ENCODE assay signal across 19 mouse cellular contexts in the genomic region with DNA sequence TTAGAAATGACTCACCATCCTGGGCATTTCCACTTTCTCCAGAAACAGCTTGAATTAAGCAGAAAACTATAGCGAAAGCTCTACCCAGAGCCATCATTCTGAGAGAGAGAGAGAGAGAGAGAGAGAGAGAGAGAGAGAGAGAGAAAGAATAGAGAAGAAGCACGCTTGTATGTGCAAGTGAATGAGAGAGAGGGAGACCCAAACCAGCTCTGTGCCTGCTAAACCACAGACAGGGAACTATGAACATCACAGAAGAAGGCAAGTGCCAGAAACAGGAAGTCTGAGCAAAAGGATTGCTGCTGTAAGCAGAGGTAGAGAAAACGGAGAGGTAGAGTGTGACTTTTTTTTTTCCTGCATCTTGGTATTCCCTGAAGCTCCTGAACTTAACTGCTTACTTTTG. TPM values are rescaled to one million over a fixed set of nuclear protein-coding genes. Genes with fewer than 3 reads are reported as not detected.
A peak's percentile ranks its signal among the peaks of the same experiment; 100 is the strongest.
DNase-seq lines count a peak whose midpoint lies in the region; ATAC-seq and TF ChIP-seq lines count a peak whose summit lies in the region.
"Had no signal": no experiment of that assay in that cellular context is flagged by ENCODE, and none has a peak within 500 bp of the region (broad histone marks: within the 10 kb centered on the region; RNA-seq: fewer than 3 reads in every experiment).

No protein-coding gene starts in this region.

- dilution Hi-C loops in CH12.LX (cut with MboI; ENCODE audit: extremely low pct_ligation_motif_present, extremely low pct_unique_long_range_greater_than_20kb, low sequenced_read_pairs) = no loop called here

- peaks cover 0 to 41% of the 10 kb centered on the region in 2 experiments; a peak in 2 of 4 replicates for H3K4me1 ChIP-seq in CH12.LX (ENCODE audit: control insufficient read depth in 1 of 2, insufficient read depth in 2 of 2)
- H3K4me1 ChIP-seq: heart, embryonic 12.5 days; limb, embryonic 10.5 days had no signal

- H3K27ac ChIP-seq in CH12.LX (ENCODE audit: insufficient read depth, low read depth) = no peak overlapping the region
- H3K27ac ChIP-seq: gastrocnemius, adult 2 months; limb, embryonic 10.5 days; liver, embryonic 14.5 days had no signal

- in situ Hi-C loops in CH12.LX (cut with MboI; ENCODE audit: low pct_ligation_motif_present, low pct_unique_long_range_greater_than_20kb, low sequenced_read_pairs) = no loop called here

- no peak for TF ChIP-seq RAD21 in CH12.LX (IDR thresholded peaks at IDR 0.05; ENCODE audit: low read depth, low read length)

- no peaks in the 10 kb centered on the region for H3K36me3 ChIP-seq in CH12.LX (replicated peaks in 1 of 2; ENCODE audit: control insufficient read depth in 1 of 2, insufficient read depth in 1 of 2, low read length in 1 of 2)
- H3K36me3 ChIP-seq: heart, embryonic 12.5 days; limb, embryonic 10.5 days had no signal

- H3K27me3 ChIP-seq in CH12.LX (replicated peaks) = no peaks in the 10 kb centered on the region
- H3K27me3 ChIP-seq: heart, embryonic 12.5 days had no signal

- DNase-seq in CD4-positive helper T cell, adult 2 months (ENCODE audit: low read depth, low spot score) = peak; percentile 77
- peak; percentile 47 for DNase-seq in CH12.LX (ENCODE audit: extremely low read depth)
- DNase-seq in right cerebral cortex, postnatal 14 days = no peak
- no peak for DNase-seq in urinary bladder, adult 2 months (ENCODE audit: low spot score)
- DNase-seq in retina, embryonic 14.5 days (ENCODE audit: low spot score) = no peak
- DNase-seq in urinary bladder, postnatal 25 days (ENCODE audit: low spot score) = no peak
- DNase-seq: adrenal gland, postnatal 10 days; gastrocnemius, adult 2 months; heart, postnatal 4 days; kidney, postnatal 10 days; lung, postnatal 4 days; right cerebral cortex, postnatal 4 days had no signal

- H3K4me3 ChIP-seq in CH12.LX (replicated peaks in 1 of 3; ENCODE audit: low read depth in 2 of 3, low read length in 2 of 3, poor library complexity in 1 of 3) = peak overlapping the region in 1 of 3 experiments; percentile 39
- H3K4me3 ChIP-seq: gastrocnemius, adult 2 months; heart, embryonic 12.5 days; limb, embryonic 10.5 days had no signal

- H3K4me2 ChIP-seq in CH12.LX (ENCODE audit: insufficient read depth, low read depth, poor library complexity, severe bottlenecking) = peak overlapping the region; percentile 44; the same call in 1 of the 2 replicates
- H3K4me2 ChIP-seq: heart, embryonic 12.5 days had no signal

- peak; percentile 92 for ATAC-seq in hematopoietic stem cell, adult 5-6 weeks (replicated peaks in 1 of 2; ENCODE audit: insufficient read depth in 1 of 2, low FRiP score in 2 of 2, low TSS enrichment in 1 of 2, low read depth in 1 of 2, poor library complexity in 2 of 2, severe bottlenecking in 2 of 2)
- peak; percentile 63; the same call in 1 of the 2 replicates for ATAC-seq in neutrophil, adult 5-6 weeks (ENCODE audit: extremely low read depth, insufficient number of reproducible peaks, low FRiP score, poor library complexity, severe bottlenecking)
- ATAC-seq: forebrain, embryonic 14.5 days; intestine, embryonic 16.5 days had no signal

- H3K9ac ChIP-seq in CH12.LX (ENCODE audit: insufficient read depth, low read depth) = no peak overlapping the region
- H3K9ac ChIP-seq: heart, embryonic 12.5 days; liver, embryonic 14.5 days had no signal

- H3K79me2 ChIP-seq in CH12.LX (replicated peaks; ENCODE audit: control insufficient read depth, extremely low read depth, insufficient read depth, poor library complexity, severe bottlenecking) = no peaks in the 10 kb centered on the region

- H3K9me3 ChIP-seq in CH12.LX (replicated peaks; ENCODE audit: low read length) = no peaks in the 10 kb centered on the region
- H3K9me3 ChIP-seq: heart, embryonic 12.5 days; limb, embryonic 10.5 days had no signal

- TF ChIP-seq EP300 in CH12.LX (IDR thresholded peaks at IDR 0.05; ENCODE audit: low read length) = no peak

- no peak for TF ChIP-seq POLR2A in CH12.LX (IDR thresholded peaks at IDR 0.05; ENCODE audit: low read depth, low read length)

- TF ChIP-seq CTCF in CH12.LX (conservative IDR thresholded peaks at IDR 0.05 in 1 of 2, IDR thresholded peaks at IDR 0.05 in 1 of 2; ENCODE audit: low read depth in 2 of 2, low read length in 2 of 2) = no peak

TF ChIP-seq in CH12.LX, 34 proteins besides CTCF, POLR2A, EP300 and RAD21:
- TF ChIP-seq ELF1 (IDR thresholded peaks at IDR 0.05; ENCODE audit: low read depth, low read length) (0 out of 2 replicates have a peak, but pooled peaks have one; percentile 25), ZC3H11A (IDR thresholded peaks at IDR 0.05; ENCODE audit: low read depth, low read length) (no peak), TBP (conservative IDR thresholded peaks at IDR 0.05; ENCODE audit: low read depth, low read length) (no peak), IRF4 (IDR thresholded peaks at IDR 0.05; ENCODE audit: low read depth, low read length) (0 out of 2 replicates have a peak, but pooled peaks have one; percentile 33), TCF12 (IDR thresholded peaks at IDR 0.05; ENCODE audit: low read depth, low read length) (no peak), MAZ (IDR thresholded peaks at IDR 0.05; ENCODE audit: low read depth, low read length) (no peak)

RNA-seq across cellular contexts. Expression of a gene that starts 0.3 kb away (rescaled TPM):
- total RNA-seq in CH12.LX (2012; rRNA removed) = 0.04 and 0.25 TPM in 2 replicates
- 0.13 and 0.14 TPM in 2 replicates for total RNA-seq in CH12.LX (2014; rRNA removed)
- 0.13 and 0.23 TPM in 2 replicates for polyA plus RNA-seq in CH12.LX (2012; ENCODE audit: insufficient read length, low read depth)
- 5.7 and 11.8 TPM in 2 replicates for total RNA-seq in hematopoietic stem cell, adult 5-6 weeks (2017)
- total RNA-seq in neutrophil, adult 5-6 weeks (2017) = 56.7 and 61.3 TPM in 2 replicates
- 0.65 and 1.3 TPM in 2 replicates for polyA plus RNA-seq in urinary bladder, adult 2 months (2012; rRNA removed)
- polyA plus RNA-seq: limb, embryonic 10.5 days had no signal

Comparison
In these comparisons a context has a peak if more than half of its experiments do, and no peak if none do; other contexts are left out.
1. DNase-seq: peak in CD4-positive helper T cell, adult 2 months (single experiment) and CH12.LX (single experiment); none in right cerebral cortex, postnatal 14 days (single experiment), urinary bladder, adult 2 months (single experiment), retina, embryonic 14.5 days (single experiment) and urinary bladder, postnatal 25 days (single experiment).